Mouse (Mus musculus): ENCODE results near the gene Cryz.
"Not testable (repeated sequence)": the region's sequence is repeated elsewhere in the genome, so short reads cannot be mapped to it uniquely, and the experiment has no call there.

Cryz gene

GRCm38 (mm10) chr3:154611888-154612287, 15.4 kb downstream of the Cryz start:
- DNase-seq (ENCODE audit: low spot score in 2 of 2): no peak

GRCm38 (mm10) chr3:154614771-154615170, 18.3 kb downstream of the Cryz start:
- DNase-seq (ENCODE audit: low spot score in 2 of 2): no peak

GRCm38 (mm10) chr3:154615304-154615703, 18.8 kb downstream of the Cryz start:
- no peak for DNase-seq (ENCODE audit: low spot score in 2 of 2)

GRCm38 (mm10) chr3:154616106-154616505, 19.6 kb downstream of the Cryz start:
- DNase-seq (ENCODE audit: low spot score in 2 of 2): no peak

- DNase-seq (ENCODE audit: low spot score in 2 of 2): no peak
Measured at GRCm38 (mm10) chr3:154628284-154628683, 31.8 kb downstream of the Cryz start.

- DNase-seq (ENCODE audit: low spot score in 2 of 2): not testable (repeated sequence)
Measured at GRCm38 (mm10) chr3:154631281-154631680, 34.8 kb downstream of the Cryz start.

GRCm38 (mm10) chr3:154633091-154633490, 36.6 kb downstream of the Cryz start:
- no peak for DNase-seq (ENCODE audit: low spot score in 2 of 2)

- DNase-seq (ENCODE audit: low spot score in 2 of 2): peak in 1 of 2 experiments; percentile 61
Measured at GRCm38 (mm10) chr3:154646638-154647442, 50.3 kb downstream of the Cryz start.

GRCm38 (mm10) chr3:154647443-154647780, 50.9 kb downstream of the Cryz start:
- no peak for DNase-seq (ENCODE audit: low spot score in 2 of 2)

- peak in 1 of 2 experiments; percentile 20 for DNase-seq (ENCODE audit: low spot score in 2 of 2)
Measured at GRCm38 (mm10) chr3:154649411-154650285, 53.1 kb downstream of the Cryz start.

- DNase-seq (ENCODE audit: low spot score in 2 of 2): peak; percentile 54 to 65
Measured at GRCm38 (mm10) chr3:154651192-154651821, 54.8 kb downstream of the Cryz start.

- DNase-seq (ENCODE audit: low spot score in 2 of 2): peak; percentile 84 to 91
Measured at GRCm38 (mm10) chr3:154652581-154653420, 56.3 kb downstream of the Cryz start.

GRCm38 (mm10) chr3:154653454-154653853, 56.9 kb downstream of the Cryz start:
- DNase-seq (ENCODE audit: low spot score in 2 of 2): no peak

GRCm38 (mm10) chr3:154654284-154654683, 57.8 kb downstream of the Cryz start:
- DNase-seq (ENCODE audit: low spot score in 2 of 2): peak in 1 of 2 experiments; percentile 15

- peak in 1 of 2 experiments; percentile 15 for DNase-seq (ENCODE audit: low spot score in 2 of 2)
Measured at GRCm38 (mm10) chr3:154654901-154655300, 58.4 kb downstream of the Cryz start.

- peak in 1 of 2 experiments; percentile 3 for DNase-seq (ENCODE audit: low spot score in 2 of 2)
Measured at GRCm38 (mm10) chr3:154655711-154656110, 59.2 kb downstream of the Cryz start.

- no peak for DNase-seq (ENCODE audit: low spot score in 2 of 2)
Measured at GRCm38 (mm10) chr3:154663545-154663944, 67.0 kb downstream of the Cryz start, which contains the start of gene Erich3. Gene Erich3, plus strand, starts transcription at chr3:154663859.

- DNase-seq (ENCODE audit: low spot score in 2 of 2): peak; percentile 76 to 80
Measured at GRCm38 (mm10) chr3:154663976-154664581, 67.6 kb downstream of the Cryz start.

GRCm38 (mm10) chr3:154664636-154665035, 68.1 kb downstream of the Cryz start:
- peak in 1 of 2 experiments; percentile 27 for DNase-seq (ENCODE audit: low spot score in 2 of 2)

GRCm38 (mm10) chr3:154668485-154668884, 72.0 kb downstream of the Cryz start:
- no peak for DNase-seq (ENCODE audit: low spot score in 2 of 2)

GRCm38 (mm10) chr3:154670584-154670983, 74.1 kb downstream of the Cryz start:
- no peak for DNase-seq (ENCODE audit: low spot score in 2 of 2)
